Mouse (Mus musculus): Measurements from ENCODE around the gene Gm20388.

- TF ChIP-seq CTCF (IDR thresholded peaks at IDR 0.05; ENCODE audit: borderline replicate concordance, extremely low read depth, insufficient read depth, insufficient read length) = no peak
- TF ChIP-seq POLR2A (IDR thresholded peaks at IDR 0.05; ENCODE audit: borderline replicate concordance, extremely low read depth, insufficient read depth, insufficient read length, poor library complexity, severe bottlenecking) = no peak
Observed at GRCm38 (mm10) chr8:121665329-121665728, 1754.7 kb downstream of the Gm20388 start.

Data from brain, embryonic 14.5 days (tissue).